ENCODE assay signal across 12 mouse cellular contexts in the genomic region with DNA sequence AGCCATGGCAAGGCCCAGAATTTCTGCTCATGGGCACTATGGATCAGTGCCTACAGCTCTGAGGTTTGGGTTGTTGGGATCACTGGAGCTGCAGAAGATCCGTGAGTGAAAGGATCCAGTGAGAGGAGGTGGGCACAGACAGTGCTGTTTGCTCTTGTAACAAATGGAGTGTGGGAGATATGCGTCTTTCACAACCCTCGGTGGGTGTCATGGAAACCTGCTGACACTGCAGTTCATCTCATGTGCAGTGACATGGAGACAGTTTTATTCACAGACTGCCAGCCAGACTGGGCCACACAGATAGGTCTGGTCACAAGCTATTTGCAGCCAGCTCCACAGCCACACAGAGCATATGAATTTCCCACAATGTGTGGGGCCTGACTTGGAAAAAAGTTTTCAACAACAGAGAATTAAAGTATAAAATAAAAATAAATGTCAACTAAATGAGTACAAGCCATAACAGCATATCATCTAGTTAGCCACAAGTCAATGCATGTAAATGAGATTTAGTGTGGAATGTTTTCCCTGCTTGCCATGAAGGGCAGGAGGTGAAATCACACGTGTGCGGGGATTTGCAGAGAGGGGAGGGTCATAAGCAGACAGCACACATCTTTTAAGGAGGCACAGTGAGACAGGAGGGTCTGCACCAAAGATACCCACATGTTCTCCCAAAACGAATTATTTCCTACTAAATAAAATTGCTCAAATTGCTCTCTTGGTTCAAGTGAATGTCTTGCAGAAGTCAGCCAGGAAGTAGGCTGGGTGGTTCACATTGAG.
DNase-seq lines count a peak whose midpoint lies in the region; ATAC-seq and TF ChIP-seq lines count a peak whose summit lies in the region.
"Had no signal": no experiment of that assay in that cellular context is flagged by ENCODE, and none has a peak within 500 bp of the region (broad histone marks: within the 10 kb centered on the region; RNA-seq: fewer than 3 reads in every experiment).

No protein-coding gene starts in this region.

- 33% methylated on average over 6 of the region's 6 CpGs for WGBS in embryonic facial prominence, embryonic 13.5 days
- WGBS in hindbrain, embryonic 14.5 days = 21% methylated on average over 6 of the region's 6 CpGs
- 35% methylated on average over 6 of the region's 6 CpGs for WGBS in midbrain, postnatal 0 days

- DNase-seq in kidney, postnatal 4 days = peak; percentile 25 to 45
- DNase-seq in kidney, adult 8-10 months = no peak
- DNase-seq in hindbrain, embryonic 14.5 days (ENCODE audit: low spot score) = no peak
- peak; percentile 77 for DNase-seq in midbrain, postnatal 0 days (ENCODE audit: low spot score)
- DNase-seq in liver = no peak
- no peak for DNase-seq in spleen, adult 18-20 months
- DNase-seq: adrenal gland, adult 8-10 months; cerebellum, adult 9-10 months; heart, postnatal 4 days had no signal

- H3K4me3 ChIP-seq in embryonic facial prominence, embryonic 13.5 days = no peak overlapping the region
- H3K4me3 ChIP-seq in hindbrain, embryonic 14.5 days (replicated peaks; ENCODE audit: low read length) = no peak overlapping the region
- H3K4me3 ChIP-seq in midbrain, postnatal 0 days (ENCODE audit: low read depth, low read length) = no peak overlapping the region
- H3K4me3 ChIP-seq: limb, embryonic 12.5 days had no signal

- H3K9ac ChIP-seq in embryonic facial prominence, embryonic 13.5 days = no peak overlapping the region
- no peak overlapping the region for H3K9ac ChIP-seq in hindbrain, embryonic 14.5 days
- H3K9ac ChIP-seq in midbrain, postnatal 0 days (replicated peaks; ENCODE audit: low read length, poor library complexity, severe bottlenecking) = no peak overlapping the region
- H3K9ac ChIP-seq: limb, embryonic 12.5 days had no signal

- TF ChIP-seq CTCF in midbrain, postnatal 0 days (IDR thresholded peaks at IDR 0.05) = no peak

- no peak overlapping the region for H3K4me2 ChIP-seq in embryonic facial prominence, embryonic 13.5 days
- H3K4me2 ChIP-seq in hindbrain, embryonic 14.5 days (replicated peaks) = no peak overlapping the region
- H3K4me2 ChIP-seq in midbrain, postnatal 0 days (ENCODE audit: low read depth, low read length, poor library complexity, severe bottlenecking) = no peak overlapping the region
- H3K4me2 ChIP-seq: limb, embryonic 12.5 days had no signal

- H3K4me1 ChIP-seq in embryonic facial prominence, embryonic 13.5 days = peaks cover 36% of the 10 kb centered on the region
- no peaks in the 10 kb centered on the region for H3K4me1 ChIP-seq in hindbrain, embryonic 14.5 days (replicated peaks; ENCODE audit: control insufficient read depth, insufficient read depth, low read length)
- no peaks in the 10 kb centered on the region for H3K4me1 ChIP-seq in midbrain, postnatal 0 days (ENCODE audit: insufficient read depth, low read length)
- H3K4me1 ChIP-seq: limb, embryonic 12.5 days had no signal

- H3K36me3 ChIP-seq in embryonic facial prominence, embryonic 13.5 days = no peaks in the 10 kb centered on the region
- no peaks in the 10 kb centered on the region for H3K36me3 ChIP-seq in hindbrain, embryonic 14.5 days (replicated peaks; ENCODE audit: control insufficient read depth, insufficient read depth)
- no peaks in the 10 kb centered on the region for H3K36me3 ChIP-seq in midbrain, postnatal 0 days (ENCODE audit: insufficient read depth, low read length)
- H3K36me3 ChIP-seq: limb, embryonic 12.5 days had no signal

- no peaks in the 10 kb centered on the region for H3K27me3 ChIP-seq in embryonic facial prominence, embryonic 13.5 days
- no peaks in the 10 kb centered on the region for H3K27me3 ChIP-seq in hindbrain, embryonic 14.5 days (ENCODE audit: control insufficient read depth, insufficient read depth, low read length)
- no peaks in the 10 kb centered on the region for H3K27me3 ChIP-seq in midbrain, postnatal 0 days (ENCODE audit: insufficient read depth, low read length)
- H3K27me3 ChIP-seq: limb, embryonic 12.5 days had no signal

- H3K27ac ChIP-seq in embryonic facial prominence, embryonic 13.5 days = peak overlapping the region; percentile 69
- H3K27ac ChIP-seq in hindbrain, embryonic 14.5 days = no peak overlapping the region
- no peak overlapping the region for H3K27ac ChIP-seq in midbrain, postnatal 0 days (ENCODE audit: low read depth, low read length)
- H3K27ac ChIP-seq: limb, embryonic 12.5 days had no signal

- H3K9me3 ChIP-seq in embryonic facial prominence, embryonic 13.5 days = no peaks in the 10 kb centered on the region
- H3K9me3 ChIP-seq in hindbrain, embryonic 14.5 days (ENCODE audit: control insufficient read depth, low read length) = no peaks in the 10 kb centered on the region
- H3K9me3 ChIP-seq in midbrain, postnatal 0 days (ENCODE audit: low read length) = no peaks in the 10 kb centered on the region
- H3K9me3 ChIP-seq: limb, embryonic 12.5 days had no signal

- peak; percentile 27 for ATAC-seq in embryonic facial prominence, embryonic 13.5 days (ENCODE audit: insufficient number of reproducible peaks, insufficient read depth, low FRiP score, low TSS enrichment, low read depth)
- peak; percentile 87 for ATAC-seq in hindbrain, embryonic 14.5 days (ENCODE audit: low FRiP score)
- ATAC-seq in midbrain, postnatal 0 days (ENCODE audit: low FRiP score) = peak; percentile 64
- ATAC-seq in CD4-positive, CD25-positive, alpha-beta regulatory T cell, adult 4 months = no peak

Comparison
In these comparisons a context has a peak if more than half of its experiments do, and no peak if none do; other contexts are left out.
1. DNase-seq: peak in kidney, postnatal 4 days (2 of 2) and midbrain, postnatal 0 days (single experiment); none in kidney, adult 8-10 months (0 of 2), hindbrain, embryonic 14.5 days (single experiment), liver (single experiment) and spleen, adult 18-20 months (0 of 2).